Mouse (Mus musculus) urinary bladder, postnatal 25 days (tissue): Measurements from ENCODE around the gene Cst9.

Experiments
- DNase-seq: peaks from one replicate; pipeline ENCODE4 v3.0.0; 2022; ENCODE audit warnings: low spot score

The Cst9 gene

DNA sequence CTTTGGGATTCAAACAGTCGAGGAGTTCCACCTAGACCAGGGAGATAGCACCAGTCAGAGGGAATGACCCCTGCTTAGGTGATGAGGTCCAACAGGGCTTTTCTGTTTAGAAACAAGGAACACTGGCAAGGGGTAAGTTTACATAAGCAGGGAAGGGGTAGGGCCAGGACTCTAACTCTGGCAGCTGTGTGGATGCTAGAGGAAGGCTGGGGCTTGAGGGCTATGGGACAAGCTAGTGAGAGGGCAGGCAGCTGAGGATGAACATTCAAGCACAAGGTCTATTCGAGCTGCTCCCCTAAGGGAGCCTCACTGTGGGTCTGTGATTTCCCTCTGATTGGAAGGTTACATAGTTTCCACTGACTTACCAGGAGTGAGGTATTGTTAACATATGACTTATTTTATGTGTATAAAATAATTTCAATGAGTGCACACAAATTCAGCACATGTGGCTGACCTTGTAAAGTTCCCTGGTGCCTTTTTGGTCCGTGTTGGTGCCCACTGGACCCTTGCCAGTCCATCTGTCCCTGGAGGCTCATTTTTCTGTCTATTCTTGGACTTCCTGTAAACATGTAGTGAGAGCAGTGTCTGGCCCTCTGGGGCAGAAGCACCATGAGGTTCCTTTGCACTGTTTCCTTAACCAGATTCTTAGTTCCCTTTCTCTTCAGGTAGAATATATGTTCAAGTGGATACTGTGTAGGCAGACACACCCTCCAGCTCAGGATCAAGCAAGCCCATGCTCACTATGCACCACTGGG, 42.2 kb downstream of the Cst9 start:
- no peak for DNase-seq

DNA sequence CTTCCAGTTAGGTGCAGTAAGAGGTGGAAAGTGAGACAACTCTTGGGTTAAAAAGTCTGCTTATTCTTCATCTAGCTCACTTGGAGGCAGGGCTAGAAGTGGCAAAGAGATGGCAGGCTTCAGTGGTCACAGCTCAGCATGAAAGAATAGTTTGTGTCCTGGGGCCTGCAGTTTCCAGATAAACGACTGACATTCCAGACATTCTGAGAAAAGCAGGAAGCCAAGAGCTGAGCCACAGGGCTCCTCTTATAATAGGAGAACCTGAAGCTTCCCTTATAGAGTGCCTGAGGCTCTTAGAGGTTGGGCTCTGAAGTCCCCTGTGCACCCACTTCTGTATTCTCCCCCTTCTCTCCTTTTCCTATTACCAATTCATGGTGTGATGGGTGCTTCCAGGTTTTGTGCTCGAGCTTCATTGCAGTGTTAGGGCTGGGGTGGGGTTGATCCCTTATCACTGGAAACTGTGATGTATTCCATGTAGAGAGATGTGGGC, 43.7 kb downstream of the Cst9 start:
- DNase-seq: no peak

DNA sequence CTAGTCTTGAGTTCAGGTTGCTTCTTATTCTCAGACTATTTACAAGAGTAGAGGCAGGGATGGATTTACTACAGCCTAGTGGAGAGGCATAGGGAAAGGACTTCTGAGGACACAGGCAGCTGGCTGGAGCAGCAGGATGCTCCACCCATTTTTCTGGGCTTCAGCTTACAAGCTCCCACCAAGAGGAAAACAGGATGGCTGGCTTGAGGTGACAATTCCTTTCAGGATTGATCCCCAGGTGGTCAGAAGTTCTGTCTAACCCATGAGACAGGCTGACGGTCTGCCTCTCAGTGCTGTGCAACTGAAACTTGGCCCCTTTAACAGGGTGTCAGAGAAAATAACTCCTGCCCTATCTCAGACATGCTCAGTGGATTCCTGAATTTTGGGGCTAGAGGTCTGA, 44.3 kb downstream of the Cst9 start:
- no peak for DNase-seq

DNA sequence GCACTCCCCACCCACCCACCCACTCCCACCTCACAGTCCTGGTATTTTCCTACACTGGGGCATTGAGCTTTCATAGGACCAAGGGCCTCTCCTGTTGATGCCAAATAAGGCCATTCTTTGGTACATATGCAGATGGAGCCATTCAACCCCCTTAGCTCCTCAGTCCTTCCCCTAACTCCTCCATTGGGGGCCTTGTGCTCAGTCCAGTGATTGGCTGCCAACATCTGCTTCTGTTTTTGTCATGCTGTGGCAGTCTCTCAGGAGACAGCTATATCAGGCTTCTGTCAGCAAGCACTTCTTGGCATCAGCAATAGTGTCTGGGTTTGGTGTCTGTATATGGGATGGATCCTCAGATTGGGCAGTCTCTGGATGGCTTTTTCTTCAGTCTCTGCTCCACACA, 49.8 kb downstream of the Cst9 start:
- DNase-seq: no peak
